Mouse (Mus musculus) kidney, adult 2 months (tissue): Measurements from ENCODE around the gene Omd.

Experiments used
- CTCF ChIP-seq: fragments of 200-500 bp; conservative IDR thresholded peaks from 2 replicates; pipeline ENCODE4 v1.5.1; 2011; ENCODE audit warnings: low read depth, mild to moderate bottlenecking, control low read depth, low read length, moderate library complexity, mixed read lengths; ENCODE audit not compliant: insufficient read depth, insufficient read length
- POLR2A ChIP-seq: fragments of 200-500 bp; IDR thresholded peaks from one replicate; pipeline ENCODE4 v1.6.1; 2011; ENCODE audit warnings: low read depth, low read length, control low read depth

DNA sequence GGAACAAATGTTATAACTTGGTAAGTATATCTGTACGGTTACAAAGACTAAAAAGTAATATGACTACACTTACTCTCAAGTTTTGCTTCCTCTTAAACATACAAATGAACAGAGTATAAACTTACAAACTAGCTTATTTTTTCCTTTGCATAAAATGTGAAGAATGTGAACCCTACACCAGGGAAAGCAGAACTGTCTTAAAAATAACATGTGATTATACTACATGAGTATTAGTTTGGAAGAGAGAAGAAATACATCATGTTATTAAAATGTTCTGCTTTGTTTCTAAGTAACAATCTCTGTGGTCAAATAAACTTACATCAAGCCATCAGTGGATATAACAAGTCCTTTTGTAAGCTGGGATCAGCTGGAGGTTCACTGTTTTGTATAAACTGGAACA, 43.6 kb upstream of the Omd start:
- TF ChIP-seq CTCF (no peak), POLR2A (no peak)
